27 mouse cellular contexts compared by ENCODE assay signal in genomic region chr5:12919335-12919734, GRCm38 (mm10).
"Had no signal": no experiment of that assay in that cellular context is flagged by ENCODE, and none has a peak within 500 bp of the region (broad histone marks: within the 10 kb centered on the region; RNA-seq: fewer than 3 reads in every experiment).

No protein-coding gene starts in this region.

- H3K4me3 ChIP-seq: embryonic facial prominence, embryonic 10.5 days; embryonic facial prominence, embryonic 12.5 days; embryonic facial prominence, embryonic 13.5 days; embryonic facial prominence, embryonic 15.5 days; erythroblast, embryonic 14.5 days; forebrain, embryonic 10.5 days; forebrain, embryonic 12.5 days; forebrain, embryonic 13.5 days; forebrain, embryonic 15.5 days; gastrocnemius, adult 2 months; heart, adult 2 months had no signal

- H3K36me3 ChIP-seq: embryonic facial prominence, embryonic 10.5 days; embryonic facial prominence, embryonic 12.5 days; embryonic facial prominence, embryonic 13.5 days; embryonic facial prominence, embryonic 15.5 days; forebrain, embryonic 10.5 days; forebrain, embryonic 12.5 days; forebrain, embryonic 15.5 days had no signal

- DNase-seq: cerebellum, adult 9-10 months; cerebellum, adult 9-11 months; cerebellum, postnatal 10 days; cerebellum, postnatal 14 days; cerebellum, postnatal 25 days; cerebellum, postnatal 36 days; embryo, embryonic 11 days; forebrain, postnatal 0 days; gastrocnemius, adult 2 months; gastrocnemius, postnatal 10 days; gastrocnemius, postnatal 14 days; gastrocnemius, postnatal 25 days; gastrocnemius, postnatal 36 days; heart, adult 11 months; heart, adult 18-20 months; heart, adult 2 months had no signal

- H3K9me3 ChIP-seq: embryonic facial prominence, embryonic 10.5 days; embryonic facial prominence, embryonic 12.5 days; embryonic facial prominence, embryonic 13.5 days; embryonic facial prominence, embryonic 15.5 days; forebrain, embryonic 10.5 days; forebrain, embryonic 12.5 days; forebrain, embryonic 13.5 days; forebrain, embryonic 15.5 days had no signal

- H3K27ac ChIP-seq: embryonic facial prominence, embryonic 10.5 days; embryonic facial prominence, embryonic 12.5 days; embryonic facial prominence, embryonic 13.5 days; embryonic facial prominence, embryonic 15.5 days; forebrain, embryonic 10.5 days; forebrain, embryonic 12.5 days; forebrain, embryonic 13.5 days; forebrain, embryonic 15.5 days; gastrocnemius, adult 2 months; heart, adult 2 months had no signal

- H3K9ac ChIP-seq: embryonic facial prominence, embryonic 12.5 days; embryonic facial prominence, embryonic 13.5 days; embryonic facial prominence, embryonic 15.5 days; forebrain, embryonic 12.5 days; forebrain, embryonic 13.5 days; forebrain, embryonic 15.5 days; forebrain, postnatal 0 days had no signal

- H3K4me1 ChIP-seq: embryonic facial prominence, embryonic 10.5 days; embryonic facial prominence, embryonic 12.5 days; embryonic facial prominence, embryonic 15.5 days; forebrain, embryonic 10.5 days; forebrain, embryonic 12.5 days; forebrain, embryonic 13.5 days; forebrain, embryonic 15.5 days had no signal

- ATAC-seq: forebrain, embryonic 13.5 days; forebrain, embryonic 14.5 days; forebrain, embryonic 15.5 days; forebrain, embryonic 16.5 days; forebrain, postnatal 0 days had no signal

- H3K27me3 ChIP-seq: embryonic facial prominence, embryonic 12.5 days; embryonic facial prominence, embryonic 13.5 days; embryonic facial prominence, embryonic 15.5 days; forebrain, embryonic 12.5 days; forebrain, embryonic 13.5 days; forebrain, embryonic 15.5 days had no signal

- H3K4me2 ChIP-seq: embryonic facial prominence, embryonic 12.5 days; embryonic facial prominence, embryonic 13.5 days; embryonic facial prominence, embryonic 15.5 days; forebrain, embryonic 12.5 days; forebrain, embryonic 13.5 days; forebrain, embryonic 15.5 days had no signal
